Mouse (Mus musculus) C2C12 (cell line): Measurements from ENCODE around the gene Cyth1.

Experiments
- CEBPB ChIP-seq: IDR thresholded peaks from one replicate; pipeline ENCODE4 v1.6.1; 2011; ENCODE audit warnings: low read depth, mild to moderate bottlenecking, control low read depth, moderate library complexity
- CTCF ChIP-seq: IDR thresholded peaks from one replicate; pipeline ENCODE4 v1.5.1; 2011; ENCODE audit not compliant: control insufficient read depth, insufficient read depth, insufficient read length
- FOSL1 ChIP-seq: IDR thresholded peaks from one replicate; pipeline ENCODE4 v1.8.0; 2011; ENCODE audit warnings: mild to moderate bottlenecking, low read length; ENCODE audit not compliant: poor library complexity, insufficient read depth, severe bottlenecking
- MAX ChIP-seq: IDR thresholded peaks from one replicate; pipeline ENCODE4 v1.6.1; 2011; ENCODE audit warnings: mild to moderate bottlenecking, control low read depth
- MYOG ChIP-seq: IDR thresholded peaks from one replicate; pipeline ENCODE4 v1.6.1; 2011; ENCODE audit not compliant: control insufficient read depth, insufficient read length; ENCODE audit errors: extremely low read depth
- USF1 ChIP-seq: IDR thresholded peaks from one replicate; pipeline ENCODE4 v1.6.1; 2011; ENCODE audit warnings: low read depth, mild to moderate bottlenecking, control low read depth, moderate library complexity

DNA sequence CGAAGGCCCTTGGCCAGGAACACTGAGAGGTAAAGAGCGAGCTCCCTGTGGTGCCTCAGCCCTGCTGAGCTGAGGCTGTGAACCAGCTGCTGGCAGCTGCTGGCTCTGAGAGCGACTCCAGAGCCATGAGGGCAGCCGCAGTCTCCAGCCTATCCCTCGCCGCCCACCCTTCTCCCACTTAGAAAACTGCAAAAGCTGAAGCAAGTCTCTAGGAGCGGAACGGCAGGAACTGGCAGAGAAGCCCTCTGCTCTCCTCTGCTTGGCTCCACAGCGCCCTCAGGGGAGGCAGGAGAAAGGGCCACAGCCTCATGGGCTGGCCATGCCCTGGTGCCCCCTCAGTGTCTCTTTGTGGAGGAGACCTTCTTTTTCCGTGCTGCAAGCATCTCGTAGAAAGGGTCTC is 82.7 kb downstream of the Cyth1 start:
- TF ChIP-seq CTCF (no peak), CEBPB (no peak), USF1 (no peak), FOSL1 (no peak), MYOG (no peak), MAX (no peak)
